Mouse (Mus musculus) megakaryocyte, embryonic 14.5 days (primary cell): ENCODE measurements around the gene Utp14b. TPM values are rescaled to one million over a fixed set of nuclear protein-coding genes. Genes with fewer than 3 reads are reported as not detected.

Experiments
- H3K27me3 ChIP-seq: replicated peaks from 2 replicates; pipeline ENCODE3; 2012; ENCODE audit warnings: inconsistent platforms
- H3K36me3 ChIP-seq: replicated peaks from 2 replicates; pipeline ENCODE3; 2012; ENCODE audit warnings: low read length, inconsistent platforms, mixed read lengths
- H3K4me1 ChIP-seq: 2 replicates; pipeline ENCODE4 v1.6.1; 2012; ENCODE audit warnings: inconsistent platforms
- H3K4me3 ChIP-seq: replicated peaks from 2 replicates; pipeline ENCODE3; 2012; ENCODE audit warnings: moderate library complexity, mild to moderate bottlenecking, inconsistent platforms
- H3K9me3 ChIP-seq: 2 replicates; pipeline ENCODE4 v1.6.1; 2012; ENCODE audit warnings: inconsistent platforms
- FLI1 ChIP-seq: IDR thresholded peaks from 2 replicates; pipeline ENCODE4 v1.6.1; 2012; ENCODE audit warnings: low read length, inconsistent platforms, mixed read lengths
- GATA1 ChIP-seq: IDR thresholded peaks from 3 replicates; pipeline ENCODE4 v1.6.1; 2012; ENCODE audit warnings: mixed read lengths, low read length, inconsistent platforms, borderline replicate concordance
- polyA plus RNA-seq: library from polyadenylated mRNA; stranded (reverse); fragments of >175 nt; gene quantifications from 2 replicates; pipeline ENCODE4 v1.2.3, GENCODE M21; 2012; ENCODE audit warnings: low replicate concordance; ENCODE audit not compliant: insufficient read depth

Utp14b gene
- polyA plus RNA-seq, 1 experiment, result 0.39 TPM

DNA sequence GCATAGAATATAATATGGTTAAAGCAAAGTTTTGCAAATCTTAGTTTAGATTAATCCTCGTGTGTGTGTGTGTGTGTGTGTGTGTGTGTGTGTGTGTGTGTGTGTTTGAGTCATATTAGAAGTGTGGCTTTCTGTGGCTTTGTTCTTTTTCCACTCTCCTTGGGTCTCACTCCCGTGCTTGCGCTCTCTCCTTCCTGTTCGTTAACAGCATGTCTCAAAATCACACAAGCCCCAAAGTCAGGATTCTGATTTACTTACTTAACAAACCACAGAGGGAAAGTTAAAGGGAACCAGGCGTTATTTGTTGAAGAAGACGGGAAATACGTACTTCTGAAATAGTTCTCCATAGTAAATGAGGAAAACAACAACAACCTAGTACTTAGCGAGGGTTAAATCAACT lies 26.3 kb downstream of the Utp14b start:
- Histone ChIP-seq H3K9me3 (no peaks in the 10 kb centered on the region), H3K36me3 (peaks cover 44% of the 10 kb centered on the region), H3K4me3 (no peak overlapping the region), H3K27me3 (no peaks in the 10 kb centered on the region), H3K4me1 (peaks cover 24% of the 10 kb centered on the region)
- TF ChIP-seq GATA1 (no peak), FLI1 (no peak)

- Histone ChIP-seq H3K9me3 (no peaks in the 10 kb centered on the region), H3K4me3 (no peak overlapping the region), H3K36me3 (peaks cover 62% of the 10 kb centered on the region), H3K27me3 (no peaks in the 10 kb centered on the region), H3K4me1 (peaks cover 24% of the 10 kb centered on the region)
- no peak for TF ChIP-seq GATA1
- TF ChIP-seq FLI1, result no peak
Measured at GRCm38 (mm10) chr1:78686872-78687271, 29.0 kb downstream of the Utp14b start.

- H3K36me3 ChIP-seq, result peaks cover 65% of the 10 kb centered on the region
- H3K9me3 ChIP-seq, result no peaks in the 10 kb centered on the region
- H3K4me3 ChIP-seq, result no peak overlapping the region
- no peaks in the 10 kb centered on the region for H3K27me3 ChIP-seq
- TF ChIP-seq FLI1 (no peak), GATA1 (no peak)
- H3K4me1 ChIP-seq, result peaks cover 21% of the 10 kb centered on the region
Measured at GRCm38 (mm10) chr1:78688149-78688548, 30.3 kb downstream of the Utp14b start.

GRCm38 (mm10) chr1:78694503-78695258 lies 36.8 kb downstream of the Utp14b start:
- Histone ChIP-seq H3K27me3 (no peaks in the 10 kb centered on the region), H3K4me3 (no peak overlapping the region), H3K4me1 (peaks cover 10% of the 10 kb centered on the region), H3K9me3 (no peaks in the 10 kb centered on the region), H3K36me3 (peaks cover 94% of the 10 kb centered on the region)
- no peak for TF ChIP-seq GATA1
- no peak for TF ChIP-seq FLI1

- peaks cover 11% of the 10 kb centered on the region for H3K4me1 ChIP-seq
- H3K36me3 ChIP-seq, result peaks cover 94% of the 10 kb centered on the region
- TF ChIP-seq GATA1, result no peak
- no peak for TF ChIP-seq FLI1
- no peaks in the 10 kb centered on the region for H3K9me3 ChIP-seq
- no peak overlapping the region for H3K4me3 ChIP-seq
- H3K27me3 ChIP-seq, result no peaks in the 10 kb centered on the region
Measured at GRCm38 (mm10) chr1:78696305-78696704, 38.5 kb downstream of the Utp14b start.

DNA sequence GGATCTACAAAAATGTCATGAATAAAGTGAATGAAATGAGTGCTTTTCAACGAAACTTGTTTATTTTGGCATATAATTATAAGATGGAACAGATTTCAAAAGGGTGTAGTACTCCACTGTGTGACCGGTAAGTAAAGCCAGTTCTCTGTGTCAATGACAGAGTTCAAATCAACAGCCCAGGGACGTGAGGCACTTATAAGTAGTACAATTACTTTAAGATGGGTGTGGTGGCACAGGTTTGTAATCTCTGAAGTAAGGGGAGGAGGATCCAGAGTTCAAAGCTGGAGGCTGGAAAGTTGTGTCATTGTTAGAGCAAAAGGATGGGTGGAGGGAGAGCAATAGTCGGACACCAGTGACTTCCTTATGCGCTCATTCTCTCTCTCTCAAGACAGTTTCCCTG lies 39.1 kb downstream of the Utp14b start:
- H3K27me3 ChIP-seq, result no peaks in the 10 kb centered on the region
- peaks cover 16% of the 10 kb centered on the region for H3K4me1 ChIP-seq
- H3K9me3 ChIP-seq, result no peaks in the 10 kb centered on the region
- peaks cover 94% of the 10 kb centered on the region for H3K36me3 ChIP-seq
- no peak for TF ChIP-seq GATA1
- TF ChIP-seq FLI1, result no peak
- H3K4me3 ChIP-seq, result no peak overlapping the region

- peaks cover 28% of the 10 kb centered on the region for H3K4me1 ChIP-seq
- no peaks in the 10 kb centered on the region for H3K27me3 ChIP-seq
- no peaks in the 10 kb centered on the region for H3K9me3 ChIP-seq
- H3K4me3 ChIP-seq, result no peak overlapping the region
- TF ChIP-seq GATA1 (no peak), FLI1 (no peak)
- peaks cover 94% of the 10 kb centered on the region for H3K36me3 ChIP-seq
Measured at GRCm38 (mm10) chr1:78698138-78698537, 40.3 kb downstream of the Utp14b start.

GRCm38 (mm10) chr1:78701740-78702139 lies 43.9 kb downstream of the Utp14b start:
- Histone ChIP-seq H3K9me3 (no peaks in the 10 kb centered on the region), H3K27me3 (no peaks in the 10 kb centered on the region), H3K4me1 (peaks cover 36% of the 10 kb centered on the region), H3K36me3 (peaks cover 93% of the 10 kb centered on the region), H3K4me3 (no peak overlapping the region)
- TF ChIP-seq FLI1 (no peak), GATA1 (no peak)

- Histone ChIP-seq H3K4me3 (peak overlapping the region; percentile 60), H3K27me3 (no peaks in the 10 kb centered on the region), H3K36me3 (peaks cover 90% of the 10 kb centered on the region), H3K4me1 (peaks cover 40% of the 10 kb centered on the region), H3K9me3 (no peaks in the 10 kb centered on the region)
- TF ChIP-seq GATA1 (no peak), FLI1 (no peak)
Measured at GRCm38 (mm10) chr1:78702282-78702963, 44.6 kb downstream of the Utp14b start.

DNA sequence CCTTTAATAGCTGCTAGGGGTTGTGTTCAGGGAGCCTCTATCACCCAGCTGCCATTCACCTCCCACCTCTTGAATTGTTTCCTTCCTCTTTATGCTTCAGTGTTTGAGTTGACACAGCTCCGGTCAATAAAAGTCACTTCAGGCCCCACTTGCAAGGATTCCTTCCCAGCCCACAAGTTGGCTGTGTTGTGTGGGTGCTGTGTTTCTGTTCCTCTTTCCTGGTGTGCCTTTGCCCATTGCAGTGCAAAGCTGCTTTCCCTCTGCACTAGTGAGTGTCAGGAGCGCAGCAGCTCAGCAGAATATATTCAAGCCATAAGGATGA lies 45.1 kb downstream of the Utp14b start:
- no peak for TF ChIP-seq FLI1
- H3K36me3 ChIP-seq, result peaks cover 86% of the 10 kb centered on the region
- no peak overlapping the region for H3K4me3 ChIP-seq
- peaks cover 46% of the 10 kb centered on the region for H3K4me1 ChIP-seq
- H3K9me3 ChIP-seq, result no peaks in the 10 kb centered on the region
- no peaks in the 10 kb centered on the region for H3K27me3 ChIP-seq
